Mouse (Mus musculus): Measurements from ENCODE around the gene Intu.

Gene Intu

DNA sequence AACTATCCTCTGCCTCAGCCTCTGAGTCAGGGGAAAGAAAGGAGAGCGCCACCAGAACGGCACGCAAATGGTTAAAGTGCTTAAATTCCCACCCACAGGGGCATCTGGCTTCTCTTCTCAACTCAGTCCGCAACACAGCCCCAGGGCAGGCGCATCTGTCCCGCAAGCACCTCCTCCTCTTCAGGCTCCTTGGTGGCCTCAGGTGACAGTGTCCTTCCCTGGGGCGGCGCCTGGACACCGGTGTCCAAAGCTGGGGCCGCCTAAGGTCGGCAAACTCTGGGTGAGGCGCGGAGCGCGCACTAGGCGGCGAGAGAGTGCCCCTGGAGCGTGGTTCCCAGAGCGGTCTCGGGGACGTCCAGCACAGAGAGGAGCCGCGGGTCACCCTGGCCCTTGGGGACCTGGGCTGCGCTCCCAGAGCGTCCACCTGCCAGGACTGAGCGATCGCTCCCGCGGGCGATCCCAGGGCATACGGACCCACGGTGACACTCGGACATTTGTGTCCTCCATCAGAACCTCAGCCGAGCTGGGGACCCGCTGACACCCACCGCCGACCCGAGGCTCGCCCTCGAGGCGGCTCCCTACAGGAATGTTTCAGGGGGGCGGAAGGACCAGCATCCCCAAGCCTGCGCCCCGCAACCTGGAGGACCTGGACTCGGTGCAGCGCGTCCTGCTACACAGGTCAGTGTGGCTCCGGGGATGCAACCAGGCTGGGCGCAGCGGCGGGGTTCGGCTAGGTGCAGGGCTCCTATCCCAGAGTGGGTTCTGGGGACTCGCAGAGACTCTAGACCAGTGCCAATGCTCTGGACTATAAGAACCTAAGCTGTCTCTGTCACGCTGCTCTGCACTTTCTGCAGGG lies at the start of gene Intu:
Gene Intu, plus strand, starts transcription at position 1 of the 856 bp plus-strand sequence.
- in situ Hi-C loops (cut with MboI; ENCODE audit: low pct_unique_long_range_greater_than_20kb in 1 of 2, low sequenced_read_pairs in 2 of 2, unreplicated experiment in 1 of 2) = no loop called here

DNA sequence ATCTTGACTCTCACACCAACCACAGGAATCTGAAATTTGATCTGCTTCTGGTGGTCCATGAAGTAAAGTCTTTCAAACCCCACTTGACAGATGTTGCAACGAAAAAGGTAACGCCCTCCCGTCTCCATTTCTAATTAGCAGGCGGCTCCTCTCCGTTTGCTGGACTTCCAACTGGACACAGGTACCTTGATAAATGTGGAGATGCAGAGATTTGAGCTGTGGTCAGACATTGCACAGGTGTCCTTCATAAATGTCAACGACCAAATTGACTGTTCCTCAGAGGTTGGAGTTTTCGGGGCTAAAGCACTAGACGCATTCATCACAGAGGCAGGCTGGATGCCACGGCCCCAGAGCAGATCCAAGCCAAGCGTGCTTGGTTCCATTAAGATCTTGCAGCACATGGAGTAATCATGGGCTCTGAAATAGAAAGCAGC lies 47.8 kb upstream of the Intu start:
- in situ Hi-C loops (cut with MboI; ENCODE audit: low pct_unique_long_range_greater_than_20kb in 1 of 2, low sequenced_read_pairs in 2 of 2, unreplicated experiment in 1 of 2) = no loop called here

DNA sequence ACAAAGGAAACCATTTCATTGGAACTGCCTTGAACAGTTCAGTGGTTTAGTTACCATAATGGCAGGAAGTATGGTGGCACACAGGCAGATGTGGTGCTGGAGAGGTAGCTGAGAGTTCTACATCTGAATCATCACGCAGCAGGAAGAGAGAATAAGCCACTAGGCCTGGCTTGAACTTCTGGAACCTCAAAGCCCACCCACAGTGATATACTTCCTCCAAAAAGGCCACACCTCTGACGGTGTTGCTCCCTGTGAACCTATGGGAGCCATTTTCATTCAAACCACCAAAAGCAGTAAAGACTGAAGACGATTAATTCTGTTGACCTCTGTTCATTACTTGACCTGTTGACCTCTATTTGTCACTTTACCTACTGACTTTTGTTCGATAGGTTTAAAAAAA lies 43.7 kb upstream of the Intu start:
- in situ Hi-C loops (cut with MboI; ENCODE audit: low pct_unique_long_range_greater_than_20kb in 1 of 2, low sequenced_read_pairs in 2 of 2, unreplicated experiment in 1 of 2) = no loop called here

DNA sequence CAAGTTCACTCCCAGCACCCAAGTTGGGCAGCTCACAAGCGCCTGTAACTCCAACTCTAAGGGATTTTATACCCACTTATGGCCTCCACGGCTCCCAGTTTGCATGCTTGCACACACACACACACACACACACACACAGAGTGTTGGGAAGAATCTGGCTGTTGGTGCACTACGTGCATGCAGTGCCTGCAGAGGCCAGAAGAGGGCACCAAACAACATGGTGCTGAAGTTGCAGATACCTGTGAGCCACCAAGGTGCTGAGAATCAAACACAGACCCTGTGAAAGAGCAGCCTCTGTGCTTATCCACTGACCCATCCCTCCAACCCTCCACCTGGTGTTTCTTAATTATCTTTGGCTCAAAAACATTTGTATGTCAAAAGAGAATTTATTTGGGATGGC lies 39.3 kb upstream of the Intu start:
- in situ Hi-C loops (cut with MboI; ENCODE audit: low pct_unique_long_range_greater_than_20kb in 1 of 2, low sequenced_read_pairs in 2 of 2, unreplicated experiment in 1 of 2) = no loop called here

DNA sequence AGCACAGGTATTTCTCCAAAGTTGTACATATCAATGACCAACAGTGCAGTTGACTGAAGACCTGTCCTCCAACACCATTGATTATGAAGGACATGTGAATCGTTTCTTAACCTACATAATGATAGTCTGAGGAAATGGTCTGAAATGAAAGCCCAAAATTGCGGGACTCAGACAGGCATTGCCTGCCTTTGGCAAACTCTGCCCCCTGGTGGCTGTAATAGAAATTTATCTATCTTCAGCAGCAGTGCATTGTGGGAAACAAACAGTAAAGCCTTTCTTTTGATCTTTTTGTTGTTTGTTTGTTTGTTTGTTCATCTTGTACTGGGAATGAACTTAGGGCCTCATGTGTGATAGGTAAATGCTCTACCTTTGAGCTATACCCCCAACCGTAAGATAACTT lies 32.2 kb upstream of the Intu start:
- in situ Hi-C loops (cut with MboI; ENCODE audit: low pct_unique_long_range_greater_than_20kb in 1 of 2, low sequenced_read_pairs in 2 of 2, unreplicated experiment in 1 of 2) = no loop called here

DNA sequence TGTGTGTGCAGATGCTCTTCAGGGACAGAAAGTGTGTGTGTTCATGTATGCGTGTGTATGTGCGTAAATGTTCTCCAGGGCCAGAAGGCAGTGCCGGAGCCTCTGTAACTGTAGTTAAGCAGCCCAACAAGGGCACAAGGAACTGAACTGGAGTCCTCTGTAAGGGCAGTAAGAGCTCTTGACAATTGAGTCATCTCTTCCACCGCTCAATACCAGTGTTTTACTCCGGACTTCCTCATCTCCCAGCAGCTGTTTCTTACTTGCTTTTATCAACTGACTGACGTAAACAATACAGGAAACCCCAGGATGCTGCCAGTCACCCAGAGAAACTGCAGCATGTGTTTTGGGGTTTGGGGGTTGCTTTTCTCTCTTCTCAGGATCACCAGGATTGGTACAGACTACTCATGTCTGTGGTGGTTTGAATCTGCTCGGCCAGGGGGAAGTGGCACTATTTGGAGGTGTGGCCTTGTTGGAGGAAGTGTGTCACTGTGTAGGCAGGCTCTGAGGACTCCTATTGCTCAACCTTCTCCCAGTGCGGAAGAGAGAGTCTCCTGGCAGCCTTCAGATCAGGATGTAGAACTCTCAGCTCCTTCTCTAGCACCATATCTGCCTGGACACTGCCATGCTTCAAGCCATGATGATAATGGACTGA lies 30.8 kb upstream of the Intu start:
- in situ Hi-C loops (cut with MboI; ENCODE audit: low pct_unique_long_range_greater_than_20kb in 1 of 2, low sequenced_read_pairs in 2 of 2, unreplicated experiment in 1 of 2) = no loop called here

DNA sequence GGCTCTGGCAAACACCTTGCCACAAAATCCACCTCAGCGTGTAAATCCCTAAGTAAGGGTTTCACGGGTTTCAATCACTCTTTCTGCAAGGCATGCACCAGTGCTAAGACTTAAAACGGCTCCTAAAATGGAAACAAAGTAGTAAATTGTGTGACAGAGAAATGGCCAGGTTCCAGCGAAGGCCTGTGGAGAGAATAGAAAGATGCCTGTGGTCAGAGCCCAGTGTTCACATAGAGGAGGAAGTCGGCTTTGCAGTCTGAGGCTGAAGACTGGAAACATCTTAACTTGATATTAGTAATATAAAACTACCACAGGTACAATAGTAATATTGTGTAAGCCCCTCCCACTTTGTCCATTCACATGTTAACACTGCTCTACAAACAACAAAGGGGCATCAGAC lies 26.7 kb upstream of the Intu start:
- in situ Hi-C loops (cut with MboI; ENCODE audit: low pct_unique_long_range_greater_than_20kb in 1 of 2, low sequenced_read_pairs in 2 of 2, unreplicated experiment in 1 of 2) = no loop called here

DNA sequence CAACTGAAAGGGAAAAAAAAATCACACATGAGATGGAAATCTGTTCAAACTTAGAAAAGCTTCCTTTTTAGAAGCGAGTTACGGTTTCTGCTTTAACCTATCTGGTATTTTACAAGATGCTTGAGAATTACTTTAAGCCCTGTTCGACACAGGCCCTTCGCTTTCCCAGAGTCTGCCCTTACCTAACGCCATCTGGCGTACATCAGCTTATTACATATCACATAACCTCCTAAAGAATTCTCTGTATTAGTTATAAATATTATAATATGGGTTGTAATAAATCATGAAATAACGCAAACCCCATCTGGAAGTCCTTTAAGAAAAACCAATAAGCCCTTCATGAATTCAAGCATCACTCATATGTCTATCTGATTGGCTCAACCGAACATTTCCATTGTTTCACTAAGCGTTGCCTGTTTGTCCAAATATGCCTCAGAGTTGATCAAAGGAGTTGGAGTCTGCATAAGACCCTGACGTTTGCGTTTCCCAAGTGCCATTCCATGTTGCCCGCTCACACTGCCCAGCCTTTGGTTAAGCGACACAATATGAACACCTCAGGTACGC lies 25.6 kb upstream of the Intu start:
- in situ Hi-C loops (cut with MboI; ENCODE audit: low pct_unique_long_range_greater_than_20kb in 1 of 2, low sequenced_read_pairs in 2 of 2, unreplicated experiment in 1 of 2) = no loop called here

DNA sequence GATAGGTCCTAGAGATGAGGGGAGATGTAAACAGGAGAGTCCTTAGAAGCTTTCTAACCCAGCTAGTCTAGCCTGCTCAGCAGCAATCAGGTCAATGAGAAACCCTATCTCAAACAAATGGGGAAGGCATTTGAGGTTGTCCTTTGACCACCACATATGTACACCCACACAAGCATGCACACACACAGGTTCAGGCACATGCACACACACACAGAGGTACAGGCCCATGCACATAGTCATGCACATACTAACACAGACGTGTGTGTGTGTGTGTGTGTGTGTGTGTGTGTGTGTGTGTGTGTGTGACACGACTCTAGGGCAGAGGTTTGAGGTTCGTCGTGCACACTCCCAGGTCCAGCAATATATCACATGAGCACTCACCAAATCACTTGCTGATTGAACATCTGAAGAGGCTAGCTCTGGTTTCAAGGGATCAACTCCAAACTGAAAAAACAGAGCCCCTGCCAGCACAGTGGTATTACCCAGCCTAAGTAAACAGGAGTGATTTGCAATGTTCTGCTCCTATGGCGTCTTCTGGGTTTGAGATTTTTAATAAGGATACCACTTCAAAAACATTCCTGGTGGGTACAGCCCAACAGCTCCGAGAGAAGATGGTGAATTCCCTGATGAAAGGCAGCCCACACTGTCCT lies 22.0 kb upstream of the Intu start:
- in situ Hi-C loops (cut with MboI; ENCODE audit: low pct_unique_long_range_greater_than_20kb in 1 of 2, low sequenced_read_pairs in 2 of 2, unreplicated experiment in 1 of 2) = no loop called here

DNA sequence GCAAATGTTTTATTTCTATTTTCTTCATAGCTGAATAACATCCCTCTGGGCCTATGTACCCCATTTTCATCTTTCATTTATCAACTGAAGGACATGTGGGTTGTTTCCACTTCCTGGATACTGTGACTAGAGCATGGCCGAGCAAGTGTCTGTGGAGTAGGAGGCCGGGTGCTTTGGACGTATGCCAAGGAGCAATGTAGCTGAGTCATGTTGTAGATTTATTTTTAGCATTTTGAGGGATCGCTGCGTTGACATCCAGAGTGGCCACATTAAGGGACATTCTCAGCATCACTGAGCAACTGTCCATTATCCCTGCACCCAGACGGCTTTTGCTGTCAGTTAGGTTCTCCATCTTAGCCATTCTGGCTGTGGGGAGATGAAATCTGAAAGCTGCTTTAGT lies 20.5 kb upstream of the Intu start:
- in situ Hi-C loops (cut with MboI; ENCODE audit: low pct_unique_long_range_greater_than_20kb in 1 of 2, low sequenced_read_pairs in 2 of 2, unreplicated experiment in 1 of 2) = no loop called here

DNA sequence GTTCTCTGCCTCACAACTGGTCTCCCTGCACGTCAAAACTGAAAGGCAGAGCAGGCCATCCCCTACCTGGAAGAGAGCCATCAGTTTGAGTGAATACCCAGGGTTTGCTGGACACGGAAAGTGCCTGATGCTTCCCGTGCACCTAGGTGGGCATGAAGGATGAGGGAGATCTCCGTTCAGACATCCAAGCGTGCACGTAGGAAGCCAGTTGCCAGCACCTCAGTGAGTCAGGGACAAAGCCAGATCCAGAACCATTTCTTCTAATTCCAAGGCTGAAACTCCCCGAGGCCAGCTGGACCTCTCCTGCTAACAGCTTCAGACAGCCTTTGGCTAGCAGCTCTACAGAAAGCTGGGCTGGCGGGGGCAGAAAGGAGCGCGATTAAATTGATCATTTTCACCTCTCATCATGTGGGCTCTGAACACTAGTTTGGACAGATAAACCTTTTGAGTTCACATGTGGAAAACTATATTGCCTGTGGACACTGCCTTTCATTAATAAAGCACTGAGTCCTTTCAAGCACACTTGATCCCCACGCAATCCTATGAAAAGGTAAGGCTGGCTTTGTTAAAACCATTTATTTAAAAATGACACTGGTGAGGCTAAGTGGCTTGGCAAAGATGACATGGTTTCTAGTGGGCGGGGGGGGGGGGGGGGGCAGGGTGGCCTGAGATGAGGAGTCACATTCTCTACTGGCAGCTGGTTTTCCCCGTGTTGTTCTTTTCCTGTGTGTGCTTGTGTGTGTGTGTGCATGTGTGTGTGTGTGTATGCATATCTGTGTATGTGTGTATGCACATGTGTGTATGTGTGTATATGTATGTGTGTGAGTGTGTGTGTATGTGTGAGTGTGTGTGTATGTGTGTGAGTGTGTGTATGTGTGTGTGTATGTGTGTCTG lies 17.9 kb upstream of the Intu start:
- in situ Hi-C loops (cut with MboI; ENCODE audit: low pct_unique_long_range_greater_than_20kb in 1 of 2, low sequenced_read_pairs in 2 of 2, unreplicated experiment in 1 of 2) = no loop called here

DNA sequence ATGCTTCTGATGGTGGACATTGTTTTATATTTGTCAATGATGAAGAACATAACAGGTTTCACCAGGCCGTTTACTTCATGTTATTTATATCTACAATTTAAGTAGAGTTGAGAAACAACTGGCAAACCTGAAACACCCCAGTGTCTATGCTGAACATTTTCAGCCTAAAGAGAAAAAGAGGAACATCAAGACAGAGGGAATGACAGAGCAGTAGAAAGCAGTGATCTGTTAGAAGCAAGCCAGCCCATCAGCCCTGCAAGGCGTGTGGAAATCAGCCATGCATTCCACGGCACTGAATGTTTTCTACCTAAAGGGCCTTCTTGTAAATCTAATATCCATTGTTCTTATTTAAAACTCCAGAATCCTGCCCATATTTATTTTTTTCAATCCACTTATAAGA lies 12.8 kb upstream of the Intu start:
- in situ Hi-C loops (cut with MboI; ENCODE audit: low pct_unique_long_range_greater_than_20kb in 1 of 2, low sequenced_read_pairs in 2 of 2, unreplicated experiment in 1 of 2) = no loop called here

DNA sequence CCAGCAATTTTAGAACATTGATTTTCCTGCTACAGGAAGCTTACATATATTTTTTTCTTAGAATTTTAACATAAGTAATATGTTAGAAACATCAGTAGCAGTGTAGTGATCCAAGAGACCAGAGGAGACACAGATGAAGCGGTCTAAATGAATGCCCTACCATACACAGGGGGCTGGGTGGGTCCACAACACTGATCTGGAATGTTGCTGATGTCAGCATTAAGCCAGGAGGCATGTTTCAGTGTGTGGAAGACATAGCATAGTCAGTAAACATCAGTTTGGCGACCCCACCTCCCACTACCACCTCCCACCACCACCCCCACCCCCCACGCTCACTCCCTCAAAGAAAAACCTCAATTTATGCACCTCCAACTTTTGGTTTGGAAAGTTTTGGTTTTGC lies 11.5 kb upstream of the Intu start:
- in situ Hi-C loops (cut with MboI; ENCODE audit: low pct_unique_long_range_greater_than_20kb in 1 of 2, low sequenced_read_pairs in 2 of 2, unreplicated experiment in 1 of 2) = no loop called here

DNA sequence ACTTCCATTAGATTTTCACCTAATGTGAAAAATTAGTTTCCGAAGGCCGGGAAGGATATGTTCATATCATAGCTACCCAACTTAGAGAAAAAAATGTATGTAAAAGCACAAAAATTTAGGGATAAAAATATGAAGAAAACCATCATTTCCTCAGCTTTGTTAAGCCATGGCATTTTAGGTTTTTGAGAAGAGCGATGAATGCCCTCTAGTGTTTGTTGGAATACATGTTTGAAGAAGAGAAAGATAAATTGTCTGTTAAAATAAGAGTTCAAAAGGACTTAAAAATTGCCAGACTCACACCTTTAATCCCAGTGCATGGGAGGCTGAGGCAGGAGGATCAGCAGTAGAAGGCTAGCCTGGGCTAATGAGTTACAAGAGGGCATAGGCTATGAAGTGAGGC lies 10.5 kb upstream of the Intu start:
- in situ Hi-C loops (cut with MboI; ENCODE audit: low pct_unique_long_range_greater_than_20kb in 1 of 2, low sequenced_read_pairs in 2 of 2, unreplicated experiment in 1 of 2) = no loop called here

DNA sequence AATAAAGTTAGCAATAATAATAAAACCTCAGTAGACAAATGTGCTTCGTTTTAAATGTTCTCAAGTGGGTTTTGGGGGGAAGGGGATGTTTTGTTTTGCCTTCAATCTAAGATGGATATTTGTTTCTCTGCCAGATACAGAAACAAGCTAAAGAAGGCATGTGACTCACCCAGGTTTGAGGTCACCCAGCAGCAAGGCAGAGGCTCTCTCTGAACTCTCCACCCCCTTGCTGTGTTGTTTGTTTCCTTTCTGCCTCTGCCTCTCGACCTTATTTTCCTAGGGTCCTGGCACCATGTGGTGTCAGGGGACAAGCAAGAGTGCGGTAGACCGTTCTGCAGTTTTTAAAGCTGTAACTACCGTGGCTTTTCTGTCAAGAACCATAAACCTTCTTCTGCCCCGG lies 8.6 kb upstream of the Intu start:
- in situ Hi-C loops (cut with MboI; ENCODE audit: low pct_unique_long_range_greater_than_20kb in 1 of 2, low sequenced_read_pairs in 2 of 2, unreplicated experiment in 1 of 2) = no loop called here

DNA sequence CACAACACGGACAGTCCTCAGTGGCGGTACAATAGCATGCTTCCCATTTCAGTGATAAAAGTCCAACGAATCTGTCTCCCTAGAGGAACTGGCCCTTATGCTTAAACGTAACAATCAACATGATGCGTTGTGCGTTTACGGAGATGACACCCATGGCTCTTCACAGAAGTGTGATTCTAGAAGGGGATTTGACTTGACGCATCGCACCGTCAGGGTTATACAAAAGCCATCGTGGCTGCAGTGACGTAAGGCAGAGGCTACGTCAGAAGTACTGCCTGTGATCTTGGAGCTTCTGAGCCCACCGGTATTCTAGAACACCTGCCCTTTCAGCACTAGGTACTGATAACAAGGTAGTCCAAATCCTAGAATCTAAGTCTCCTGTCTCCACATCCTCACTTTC lies 8.2 kb upstream of the Intu start:
- in situ Hi-C loops (cut with MboI; ENCODE audit: low pct_unique_long_range_greater_than_20kb in 1 of 2, low sequenced_read_pairs in 2 of 2, unreplicated experiment in 1 of 2) = no loop called here

DNA sequence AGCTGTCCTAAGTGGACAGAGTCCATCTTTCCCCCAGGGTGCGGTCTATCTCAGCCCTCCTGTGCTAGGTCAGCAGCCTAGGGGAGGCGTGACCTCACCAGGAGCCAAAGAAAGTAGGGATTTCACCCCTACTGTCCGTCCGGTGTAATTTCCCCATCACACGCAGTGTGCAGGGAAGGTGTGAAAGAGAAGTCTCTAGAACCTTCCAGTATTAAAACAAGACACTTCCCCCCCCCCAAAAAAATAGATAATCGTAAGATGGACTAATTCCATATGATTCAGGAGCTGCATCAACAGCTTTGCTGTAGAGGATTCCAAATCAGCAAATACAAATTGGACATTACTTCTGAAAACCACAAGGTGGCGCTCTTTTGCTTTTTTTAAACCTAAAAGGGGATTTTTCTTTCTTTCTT lies 7.7 kb upstream of the Intu start:
- in situ Hi-C loops (cut with MboI; ENCODE audit: low pct_unique_long_range_greater_than_20kb in 1 of 2, low sequenced_read_pairs in 2 of 2, unreplicated experiment in 1 of 2) = no loop called here

DNA sequence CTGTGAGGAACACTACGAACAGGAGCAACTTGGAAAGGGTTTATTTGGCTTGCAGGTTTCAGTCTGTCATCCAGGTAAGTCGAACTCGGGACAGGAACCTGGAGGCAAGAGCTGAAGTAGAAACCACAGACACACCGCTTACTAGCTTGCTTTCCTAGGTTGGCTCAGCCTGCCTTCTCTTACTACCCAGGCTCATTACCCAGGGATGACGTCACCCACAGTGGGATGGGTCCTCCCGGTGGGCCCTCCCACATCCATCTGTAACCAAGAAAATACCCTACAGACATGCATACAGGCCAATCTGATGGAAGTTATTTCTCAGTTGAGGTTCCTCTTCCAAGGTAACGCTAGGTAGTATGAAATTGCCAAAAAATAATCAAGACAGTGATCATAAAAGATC lies 6.2 kb upstream of the Intu start:
- in situ Hi-C loops (cut with MboI; ENCODE audit: low pct_unique_long_range_greater_than_20kb in 1 of 2, low sequenced_read_pairs in 2 of 2, unreplicated experiment in 1 of 2) = no loop called here
